Mouse (Mus musculus) G1E (cell line): Measurements from ENCODE around the gene Myf5.

Source experiments
- CTCF ChIP-seq: IDR thresholded peaks from 2 replicates; pipeline ENCODE4 v1.5.1; 2012; ENCODE audit warnings: low read depth, low read length, inconsistent platforms, mixed read lengths
- GATA1 ChIP-seq: IDR thresholded peaks from 2 replicates; pipeline ENCODE4 v1.6.1; 2012; ENCODE audit warnings: borderline replicate concordance, low read length, inconsistent platforms, mixed read lengths
- GATA2 ChIP-seq: IDR thresholded peaks from 2 replicates; pipeline ENCODE4 v1.6.1; 2012; ENCODE audit warnings: low read depth, low read length, inconsistent platforms, borderline replicate concordance
- POLR2AphosphoS5 ChIP-seq: IDR thresholded peaks from 2 replicates; pipeline ENCODE4 v1.6.1; 2012; ENCODE audit warnings: low read depth, low read length, inconsistent platforms; ENCODE audit not compliant: insufficient replicate concordance
- TAL1 ChIP-seq: conservative IDR thresholded peaks from 2 replicates; pipeline ENCODE4 v1.6.1; 2012; ENCODE audit warnings: low read depth, low read length, inconsistent platforms, mixed read lengths

DNA sequence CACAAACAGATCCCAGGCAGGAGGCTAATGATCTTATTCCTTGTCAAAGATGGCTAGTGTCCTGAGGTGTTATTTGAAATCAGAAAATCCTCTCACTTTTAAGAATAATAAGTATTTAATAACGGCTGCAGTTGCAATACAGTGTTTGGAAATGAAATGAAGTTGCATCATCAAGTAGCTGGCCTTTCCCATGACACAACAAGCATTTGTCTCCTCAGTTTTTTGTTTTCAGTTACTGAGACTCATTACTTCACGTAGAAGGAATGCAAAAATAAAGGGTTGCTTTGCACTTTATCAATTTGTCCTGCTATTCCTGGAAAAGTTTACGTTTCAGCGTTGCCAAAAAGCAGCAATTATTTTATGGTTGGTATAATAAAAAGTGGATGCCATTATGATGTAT is 17.5 kb upstream of the Myf5 start:
- TF ChIP-seq CTCF, result no peak
- no peak for TF ChIP-seq TAL1
- TF ChIP-seq GATA1, result no peak
- TF ChIP-seq POLR2AphosphoS5, result no peak
- TF ChIP-seq GATA2, result no peak
